Mouse (Mus musculus): Measurements from ENCODE around the gene Specc1. TPM values are rescaled to one million over a fixed set of nuclear protein-coding genes. Genes with fewer than 3 reads are reported as not detected.
A peak's percentile ranks its signal among the peaks of the same experiment; 100 is the strongest.

The Specc1 gene
- polyA plus RNA-seq, 1 experiment from 2014 or later: 12.0 TPM

DNA sequence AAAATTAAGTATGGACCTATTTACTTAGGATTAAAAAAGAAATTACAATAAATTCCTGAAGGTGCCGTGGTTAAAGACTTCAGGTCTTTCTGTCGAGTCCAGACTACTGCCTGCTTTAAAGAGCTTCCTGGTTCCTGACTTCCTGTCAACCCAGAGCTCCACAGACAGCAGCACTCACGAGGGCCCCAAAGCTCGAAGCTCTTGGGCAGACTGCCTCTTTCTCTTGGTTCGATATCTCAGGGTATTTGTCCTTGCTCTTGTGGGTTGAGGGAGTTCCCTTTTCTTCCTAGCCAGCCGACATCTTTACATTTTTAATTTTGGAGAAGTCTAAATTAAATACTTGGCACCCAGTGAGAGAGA is 48.3 kb downstream of the Specc1 start:
- WGBS: 29% methylated on average over 6 of the region's 6 CpGs
- Histone ChIP-seq H3K4me3 (no peak overlapping the region), H3K9me3 (no peaks in the 10 kb centered on the region), H3K4me1 (peaks cover 9% of the 10 kb centered on the region), H3K27ac (peak overlapping the region; percentile 32), H3K9ac (no peak overlapping the region), H3K36me3 (no peaks in the 10 kb centered on the region), H3K4me2 (0 out of 2 replicates have a peak overlapping the region, but pooled peaks have one; percentile 26), H3K27me3 (0 out of 2 replicates have a peak, but pooled peaks cover 3% of the 10 kb centered on the region)
- ATAC-seq (ENCODE audit: borderline replicate concordance, extremely low read depth, low FRiP score, low TSS enrichment): no peak

DNA sequence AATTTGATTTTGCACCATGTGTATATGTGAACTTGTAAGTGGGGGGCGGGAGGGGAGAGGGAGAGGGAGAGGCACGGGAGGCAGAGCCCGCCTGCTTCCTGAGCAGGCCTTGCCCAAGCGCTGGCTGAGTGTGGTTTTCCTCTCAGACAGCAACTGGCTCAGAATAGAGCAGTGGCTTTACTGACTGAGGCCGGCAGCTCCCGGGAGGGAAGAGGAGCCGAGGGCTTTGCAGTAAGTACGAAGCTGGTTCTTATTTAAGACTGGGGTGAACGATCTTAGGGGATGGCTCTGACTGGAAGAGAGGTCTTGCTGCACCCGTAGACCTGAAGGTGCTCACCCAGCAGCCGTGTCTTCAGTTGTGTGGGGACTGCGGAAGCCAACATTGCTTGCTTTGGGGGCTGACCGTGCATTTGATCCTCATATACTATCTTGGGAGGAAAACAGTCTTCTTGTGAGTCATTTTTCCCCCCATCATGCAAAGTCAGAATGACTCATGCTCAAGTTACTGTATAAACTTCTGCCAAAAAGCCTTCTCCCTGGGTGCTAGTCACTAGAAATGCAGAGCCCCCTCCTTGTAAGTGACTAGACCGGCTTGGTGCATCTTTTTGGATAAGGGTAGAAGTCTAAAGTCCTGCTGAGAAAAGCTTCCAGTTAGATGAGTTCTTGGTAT is 48.8 kb downstream of the Specc1 start:
- H3K4me1 ChIP-seq: peaks cover 9% of the 10 kb centered on the region
- no peaks in the 10 kb centered on the region for H3K9me3 ChIP-seq
- H3K36me3 ChIP-seq: no peaks in the 10 kb centered on the region
- no peak; the same call in 1 of the 2 replicates for ATAC-seq (ENCODE audit: borderline replicate concordance, extremely low read depth, low FRiP score, low TSS enrichment)
- H3K27ac ChIP-seq: peak overlapping the region; percentile 32
- 31% methylated on average over 14 of the region's 14 CpGs for WGBS
- 0 out of 2 replicates have a peak, but pooled peaks cover 3% of the 10 kb centered on the region for H3K27me3 ChIP-seq
- peak overlapping the region; percentile 26; the same call in 1 of the 2 replicates for H3K4me2 ChIP-seq
- H3K9ac ChIP-seq: no peak overlapping the region
- H3K4me3 ChIP-seq: no peak overlapping the region

DNA sequence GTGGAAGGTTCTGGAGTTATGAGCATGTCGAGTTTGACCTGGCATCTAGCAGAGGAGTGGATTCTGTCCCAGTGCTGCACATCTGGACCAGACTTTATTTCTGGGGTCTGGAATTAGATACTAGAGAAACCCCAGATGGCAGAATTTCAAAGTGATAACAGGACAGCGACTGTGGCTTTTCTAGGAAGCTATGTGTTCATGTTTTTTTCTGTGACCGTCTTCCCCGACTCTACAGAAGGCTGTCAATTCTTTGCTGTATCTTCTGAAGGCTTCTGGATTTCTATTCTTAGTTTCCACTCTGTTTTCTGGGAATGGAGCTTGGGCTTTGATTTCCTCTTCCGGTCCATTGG is 49.3 kb downstream of the Specc1 start:
- no peak overlapping the region for H3K9ac ChIP-seq
- H3K4me3 ChIP-seq: 0 out of 2 replicates have a peak overlapping the region, but pooled peaks have one; percentile 1
- 0 out of 2 replicates have a peak, but pooled peaks cover 3% of the 10 kb centered on the region for H3K27me3 ChIP-seq
- ATAC-seq (ENCODE audit: borderline replicate concordance, extremely low read depth, low FRiP score, low TSS enrichment): no peak
- H3K4me2 ChIP-seq: no peak overlapping the region
- H3K4me1 ChIP-seq: peaks cover 9% of the 10 kb centered on the region
- no peak overlapping the region for H3K27ac ChIP-seq
- 72% methylated on average over 5 of the region's 5 CpGs for WGBS
- H3K9me3 ChIP-seq: no peaks in the 10 kb centered on the region
- no peaks in the 10 kb centered on the region for H3K36me3 ChIP-seq

DNA sequence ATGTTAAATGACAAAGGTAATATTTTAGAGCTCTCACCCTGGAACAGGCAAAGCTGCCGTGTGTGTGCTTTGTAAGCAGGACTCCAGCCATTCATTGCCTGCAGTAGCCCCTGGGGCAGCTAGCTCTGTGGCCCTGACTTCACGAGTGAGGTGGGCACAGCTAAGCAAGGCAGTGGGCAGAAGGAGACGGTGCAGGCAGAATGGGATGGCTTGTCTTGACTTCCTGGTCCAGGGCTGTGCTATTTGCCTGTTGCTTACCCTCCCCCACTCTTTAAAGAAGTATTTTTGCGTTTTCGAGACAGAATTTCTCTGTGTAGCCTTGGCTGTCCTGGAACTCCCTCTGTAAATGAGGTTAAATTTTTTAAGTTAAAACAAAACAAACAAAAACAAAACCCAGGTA is 50.1 kb downstream of the Specc1 start:
- ATAC-seq (ENCODE audit: borderline replicate concordance, extremely low read depth, low FRiP score, low TSS enrichment): no peak
- Histone ChIP-seq H3K4me2 (no peak overlapping the region), H3K9ac (no peak overlapping the region), H3K4me1 (peaks cover 9% of the 10 kb centered on the region), H3K9me3 (no peaks in the 10 kb centered on the region), H3K27ac (no peak overlapping the region), H3K4me3 (peak overlapping the region; percentile 1; the same call in 1 of the 2 replicates), H3K27me3 (0 out of 2 replicates have a peak, but pooled peaks cover 3% of the 10 kb centered on the region), H3K36me3 (no peaks in the 10 kb centered on the region)
- 49% methylated on average over 5 of the region's 5 CpGs for WGBS

DNA sequence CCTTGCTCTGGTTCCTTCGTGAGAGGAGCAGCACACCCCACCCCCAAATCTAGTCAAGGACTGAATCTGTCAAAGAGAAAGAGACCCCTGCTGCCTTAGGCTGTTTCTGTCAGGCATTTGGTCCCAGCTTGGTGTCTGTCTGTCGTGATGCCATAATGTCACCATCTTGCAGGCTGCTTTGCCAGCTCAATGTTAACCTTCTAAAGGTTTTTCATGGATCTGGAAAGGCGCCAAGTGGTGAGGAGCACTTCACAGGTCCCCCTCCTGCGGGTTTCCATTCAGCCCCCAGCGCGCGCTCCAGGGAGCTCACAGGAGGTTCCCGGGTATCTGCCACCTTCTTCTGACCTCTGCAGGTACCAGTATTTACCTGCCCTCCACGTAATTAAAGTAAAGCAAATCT is 51.4 kb downstream of the Specc1 start:
- no peak overlapping the region for H3K4me3 ChIP-seq
- WGBS: 27% methylated on average over 9 of the region's 9 CpGs

DNA sequence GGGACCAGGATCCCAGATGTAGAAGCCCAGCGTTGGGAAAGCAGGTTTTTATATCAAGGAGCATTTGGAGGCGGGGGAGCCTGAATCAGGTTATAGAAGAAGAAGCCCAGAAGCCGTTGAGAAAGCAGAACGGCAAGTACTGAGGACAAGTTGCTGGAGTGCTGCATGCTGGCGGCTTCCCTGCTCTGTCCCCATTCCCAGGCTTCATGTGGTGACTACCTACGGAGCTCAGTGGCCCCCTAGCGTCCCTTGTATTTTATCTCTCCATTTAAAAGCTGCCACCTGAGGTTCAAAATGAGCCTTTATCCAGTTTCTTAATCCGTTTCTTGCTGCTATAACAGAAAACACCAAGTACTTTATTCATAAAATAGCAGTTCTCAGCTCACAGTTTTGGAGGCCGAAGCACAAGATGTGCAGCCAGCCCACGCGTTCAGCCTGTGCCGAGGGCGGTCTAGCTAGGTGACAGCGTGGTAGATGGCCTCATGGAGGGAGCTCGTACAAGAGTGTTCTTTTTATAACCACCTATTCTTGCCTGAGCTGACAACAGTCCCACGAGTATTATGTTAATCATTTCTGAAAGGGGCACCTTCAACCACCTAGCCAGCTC is 54.2 kb downstream of the Specc1 start:
- H3K4me3 ChIP-seq: no peak overlapping the region
- 0 out of 2 replicates have a peak, but pooled peaks cover 2% of the 10 kb centered on the region for H3K4me1 ChIP-seq
- no peaks in the 10 kb centered on the region for H3K9me3 ChIP-seq
- no peak overlapping the region for H3K4me2 ChIP-seq
- H3K9ac ChIP-seq: no peak overlapping the region
- H3K27me3 ChIP-seq: 0 out of 2 replicates have a peak, but pooled peaks cover 3% of the 10 kb centered on the region
- H3K36me3 ChIP-seq: no peaks in the 10 kb centered on the region
- no peak overlapping the region for H3K27ac ChIP-seq
- 63% methylated on average over 16 of the region's 16 CpGs for WGBS
- no peak for ATAC-seq (ENCODE audit: borderline replicate concordance, extremely low read depth, low FRiP score, low TSS enrichment)

More for the DNA sequence above, 51.4 kb downstream of the Specc1 start:
- Histone ChIP-seq H3K4me1 (peaks cover 10% of the 10 kb centered on the region), H3K27me3 (0 out of 2 replicates have a peak, but pooled peaks cover 3% of the 10 kb centered on the region), H3K36me3 (no peaks in the 10 kb centered on the region), H3K27ac (no peak overlapping the region), H3K4me2 (no peak overlapping the region), H3K9ac (no peak overlapping the region), H3K9me3 (no peaks in the 10 kb centered on the region)
- no peak for ATAC-seq (ENCODE audit: borderline replicate concordance, extremely low read depth, low FRiP score, low TSS enrichment)

DNA sequence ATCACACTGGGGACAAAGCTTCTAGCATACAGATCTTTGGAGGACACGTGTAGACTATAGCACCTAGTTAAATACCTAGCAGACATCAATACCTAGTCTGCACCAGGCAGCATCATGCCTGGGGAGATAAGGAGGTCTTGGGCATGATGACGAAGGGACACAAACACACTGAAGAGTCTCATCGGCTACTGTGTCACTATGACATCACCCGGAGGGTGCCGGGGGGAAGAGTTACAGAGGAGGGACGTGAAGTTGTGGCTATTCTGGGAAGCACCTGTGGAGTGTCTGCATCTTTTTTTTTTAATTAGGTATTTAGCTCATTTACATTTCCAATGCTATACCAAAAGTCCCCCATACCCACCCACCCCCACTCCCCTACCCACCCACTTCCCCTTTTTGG is 55.5 kb downstream of the Specc1 start:
- no peaks in the 10 kb centered on the region for H3K9me3 ChIP-seq
- 0 out of 2 replicates have a peak, but pooled peaks cover 2% of the 10 kb centered on the region for H3K4me1 ChIP-seq
- H3K9ac ChIP-seq: no peak overlapping the region
- H3K27me3 ChIP-seq: no peaks in the 10 kb centered on the region
- ATAC-seq (ENCODE audit: borderline replicate concordance, extremely low read depth, low FRiP score, low TSS enrichment): no peak
- 83% methylated on average over 6 of the region's 6 CpGs for WGBS
- H3K4me2 ChIP-seq: no peak overlapping the region
- no peak overlapping the region for H3K27ac ChIP-seq
- no peaks in the 10 kb centered on the region for H3K36me3 ChIP-seq
- no peak overlapping the region for H3K4me3 ChIP-seq

DNA sequence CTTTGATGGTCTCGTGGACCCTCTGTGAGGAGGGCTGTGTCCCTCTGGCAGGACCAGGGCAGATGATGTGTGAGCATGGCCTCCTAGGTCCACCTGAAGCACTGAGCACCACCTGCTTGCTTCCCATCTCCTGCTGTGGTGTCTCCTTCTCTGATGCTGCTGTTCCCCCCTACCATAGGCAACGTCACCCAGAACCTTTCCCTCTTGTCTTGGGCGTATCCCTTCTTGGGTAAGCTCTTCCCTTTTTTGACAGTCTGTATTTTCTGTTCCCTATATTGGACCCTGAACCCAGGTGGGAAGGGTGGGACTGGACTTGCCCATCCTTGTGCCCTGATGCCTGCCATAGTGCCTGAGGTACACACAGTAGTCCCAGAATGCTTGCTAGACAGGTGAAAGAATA is 56.9 kb downstream of the Specc1 start:
- Histone ChIP-seq H3K9ac (no peak overlapping the region), H3K4me3 (no peak overlapping the region), H3K36me3 (no peaks in the 10 kb centered on the region), H3K9me3 (no peaks in the 10 kb centered on the region), H3K4me2 (no peak overlapping the region), H3K27ac (no peak overlapping the region), H3K27me3 (no peaks in the 10 kb centered on the region), H3K4me1 (0 out of 2 replicates have a peak, but pooled peaks cover 2% of the 10 kb centered on the region)
- 65% methylated on average over 3 of the region's 3 CpGs for WGBS
- ATAC-seq (ENCODE audit: borderline replicate concordance, extremely low read depth, low FRiP score, low TSS enrichment): no peak

DNA sequence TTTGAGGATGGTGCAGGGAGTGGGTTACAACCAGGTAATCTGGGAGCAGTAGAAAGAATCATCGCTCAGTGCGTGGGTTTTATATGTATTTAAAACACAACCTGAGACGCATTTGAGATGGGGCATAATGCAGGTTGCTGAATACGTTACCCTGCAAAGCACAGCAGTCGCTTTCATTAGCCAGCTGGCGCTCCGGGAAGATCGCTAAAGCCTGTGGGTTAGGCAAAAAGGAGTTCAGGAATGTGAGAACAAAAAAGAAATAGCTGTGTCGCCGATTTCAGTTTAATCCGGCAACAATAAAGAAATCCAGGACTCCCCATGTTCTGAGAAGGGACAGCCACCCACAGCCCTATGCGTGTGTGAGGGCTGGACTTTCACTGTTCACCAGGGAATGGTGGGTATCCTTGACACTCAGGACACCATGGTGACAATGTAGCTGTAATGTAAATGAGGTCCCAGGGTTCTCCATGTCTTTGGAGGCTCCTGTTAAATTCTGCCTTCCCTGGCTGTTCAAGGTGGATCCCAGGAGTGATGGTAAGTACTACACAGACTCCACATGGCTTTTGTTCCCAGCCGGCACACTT is 58.6 kb downstream of the Specc1 start:
- H3K27ac ChIP-seq: no peak overlapping the region
- H3K4me3 ChIP-seq: no peak overlapping the region
- H3K27me3 ChIP-seq: no peaks in the 10 kb centered on the region
- no peak for ATAC-seq (ENCODE audit: borderline replicate concordance, extremely low read depth, low FRiP score, low TSS enrichment)
- no peak overlapping the region for H3K9ac ChIP-seq
- H3K36me3 ChIP-seq: no peaks in the 10 kb centered on the region
- no peaks in the 10 kb centered on the region for H3K9me3 ChIP-seq
- 65% methylated on average over 13 of the region's 13 CpGs for WGBS
- no peak overlapping the region for H3K4me2 ChIP-seq
- H3K4me1 ChIP-seq: 0 out of 2 replicates have a peak, but pooled peaks cover 2% of the 10 kb centered on the region

DNA sequence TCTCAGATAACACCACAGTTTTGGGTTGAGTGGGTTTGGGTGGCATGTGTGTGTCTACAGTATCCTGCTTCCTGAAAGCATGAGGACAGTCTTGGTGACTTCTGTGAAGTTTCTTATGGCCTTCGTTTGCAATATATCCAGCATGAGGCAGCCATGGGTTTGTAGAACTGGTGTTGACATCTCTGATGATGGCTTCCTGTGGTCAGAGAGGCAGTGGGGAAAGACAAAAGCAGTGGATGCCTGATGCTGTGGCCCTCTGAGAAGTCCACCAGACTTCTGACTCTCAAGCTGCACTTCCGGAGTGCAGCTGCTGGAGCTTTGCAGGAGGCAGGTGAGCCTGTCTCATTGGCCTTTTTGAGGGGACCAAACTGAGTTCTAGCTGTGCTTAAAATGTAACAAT is 60.4 kb downstream of the Specc1 start:
- no peak for ATAC-seq (ENCODE audit: borderline replicate concordance, extremely low read depth, low FRiP score, low TSS enrichment)
- 66% methylated on average over 2 of the region's 2 CpGs for WGBS
- H3K27me3 ChIP-seq: no peaks in the 10 kb centered on the region

DNA sequence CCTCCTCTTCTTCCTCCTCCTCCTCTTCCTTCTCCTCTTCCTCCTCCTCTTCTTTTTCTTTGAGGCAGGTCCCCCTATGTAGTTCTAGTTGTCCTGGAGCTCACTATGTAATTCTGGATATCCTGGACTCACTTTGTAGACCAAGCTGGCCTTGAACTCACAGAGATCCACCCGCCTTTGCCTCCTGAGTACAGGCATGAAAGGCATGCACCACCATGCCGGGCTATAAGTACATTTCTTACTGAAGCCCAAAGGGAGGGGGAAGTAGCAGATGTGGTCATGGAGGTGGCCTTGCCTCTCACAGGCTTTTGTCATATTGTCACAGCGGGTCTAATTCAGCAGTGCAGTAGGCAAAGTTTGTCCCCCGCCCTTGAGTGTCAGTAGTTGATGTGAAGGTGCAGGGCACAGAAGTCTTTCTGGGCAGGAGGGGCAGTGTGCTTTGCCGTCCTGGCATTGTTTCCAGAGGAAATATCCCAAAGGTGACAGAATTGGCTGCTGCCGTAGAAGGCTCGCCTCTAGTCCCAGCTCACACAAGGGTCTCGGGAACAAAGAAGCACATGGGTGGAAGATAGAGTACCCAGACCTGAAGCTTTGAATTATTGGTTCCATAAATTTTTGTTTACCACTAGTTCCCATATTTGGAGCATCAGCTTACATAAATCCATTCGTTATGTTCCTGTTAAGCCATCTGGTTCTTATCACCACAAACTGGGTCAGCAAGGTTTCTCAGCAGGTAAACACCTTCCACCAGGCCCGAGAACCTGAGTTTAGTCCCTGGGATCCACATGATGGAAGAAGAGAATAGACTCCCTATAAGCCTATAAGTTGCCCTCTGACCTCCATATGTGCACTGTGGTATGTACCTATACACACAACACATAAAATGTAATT is 62.0 kb downstream of the Specc1 start:
- Histone ChIP-seq H3K9me3 (no peaks in the 10 kb centered on the region), H3K27me3 (no peaks in the 10 kb centered on the region), H3K4me3 (no peak overlapping the region), H3K9ac (no peak overlapping the region), H3K4me1 (peaks cover under 1% of the 10 kb centered on the region), H3K36me3 (no peaks in the 10 kb centered on the region), H3K27ac (no peak overlapping the region), H3K4me2 (no peak overlapping the region)
- ATAC-seq (ENCODE audit: borderline replicate concordance, extremely low read depth, low FRiP score, low TSS enrichment): no peak
- WGBS: 61% methylated on average over 10 of the region's 10 CpGs

More for the DNA sequence above, 60.4 kb downstream of the Specc1 start:
- Histone ChIP-seq H3K27ac (no peak overlapping the region), H3K4me2 (no peak overlapping the region), H3K4me3 (no peak overlapping the region), H3K36me3 (no peaks in the 10 kb centered on the region), H3K4me1 (0 out of 2 replicates have a peak, but pooled peaks cover 2% of the 10 kb centered on the region), H3K9ac (no peak overlapping the region), H3K9me3 (no peaks in the 10 kb centered on the region)
